Mouse (Mus musculus) lung, postnatal 0 days (tissue): ENCODE measurements at regions not wholly inside any gene's neighbourhood (a gene's known extent, or its start where the extent isn't known, plus 50 kb on each side); places are given as distances from the start of the nearest gene placed in this dataset.

ENCODE experiments used
- ATAC-seq: fragments of 200-750 bp; cut with Nextera tagmentation; 2 replicates; pipeline ENCODE4 v1.8.0; 2017; ENCODE audit warnings: moderate library complexity
- DNase-seq: peaks from one replicate; pipeline ENCODE4 v3.0.0-alpha.2; 2016; ENCODE audit warnings: low spot score
- H3K27ac ChIP-seq: fragments of 300-500 bp; sonication (generic); 2 replicates; pipeline ENCODE4 v1.5.1; 2014; ENCODE audit warnings: antibody characterized with exemption, mild to moderate bottlenecking, low read length, mixed read lengths
- H3K27me3 ChIP-seq: fragments of 300-500 bp; sonication (generic); replicated peaks from 2 replicates; pipeline ENCODE4 v1.6.1; 2014; ENCODE audit warnings: low read length, mixed read lengths; ENCODE audit not compliant: insufficient read depth
- H3K36me3 ChIP-seq: fragments of 300-500 bp; sonication (generic); 2 replicates; pipeline ENCODE4 v1.6.1; 2014; ENCODE audit warnings: low read length, mixed read lengths; ENCODE audit not compliant: insufficient read depth
- H3K4me1 ChIP-seq: fragments of 300-500 bp; sonication (generic); 2 replicates; pipeline ENCODE4 v1.6.1; 2014; ENCODE audit warnings: antibody characterized with exemption, low read depth, low read length, mixed read lengths; ENCODE audit not compliant: insufficient read depth
- H3K4me2 ChIP-seq: fragments of 300-500 bp; sonication (generic); replicated peaks from 2 replicates; pipeline ENCODE4 v1.6.1; 2014; ENCODE audit warnings: low read depth, mild to moderate bottlenecking, low read length, moderate library complexity, mixed read lengths
- H3K4me3 ChIP-seq: fragments of 300-500 bp; sonication (generic); 2 replicates; pipeline ENCODE4 v1.5.1; 2014; ENCODE audit warnings: low read depth, low read length
- H3K9ac ChIP-seq: fragments of 300-500 bp; sonication (generic); replicated peaks from 2 replicates; pipeline ENCODE4 v1.6.1; 2014; ENCODE audit warnings: low read depth, mild to moderate bottlenecking
- H3K9me3 ChIP-seq: fragments of 300-500 bp; sonication (generic); 2 replicates; pipeline ENCODE4 v1.6.1; 2016; ENCODE audit warnings: low read length, mixed read lengths
- CTCF ChIP-seq: IDR thresholded peaks from 2 replicates; pipeline ENCODE4 v1.5.1; 2016; ENCODE audit warnings: antibody characterized with exemption, mild to moderate bottlenecking
- EP300 ChIP-seq: IDR thresholded peaks from 2 replicates; pipeline ENCODE4 v1.6.1; 2016; ENCODE audit warnings: antibody characterized with exemption, mild to moderate bottlenecking, control low read depth
- WGBS: fragments of 180-500 bp; shearing (Covaris S2); extraction: QIAGEN DNeasy Blood & Tissue Kit; methylation state at CpG from one replicate; pipeline ENCODE4 v1.1.7; 2014; 5-methylcytosine and 5-hydroxymethylcytosine counted together

GRCm38 (mm10) chr10:122386748-122387147 is 61.6 kb upstream of the Avpr1a start:
- H3K4me2 ChIP-seq, result no peak overlapping the region
- no peak overlapping the region for H3K4me3 ChIP-seq
- no peaks in the 10 kb centered on the region for H3K36me3 ChIP-seq
- no peaks in the 10 kb centered on the region for H3K9me3 ChIP-seq
- ATAC-seq (no peak), DNase-seq (no peak)
- no peak overlapping the region for H3K9ac ChIP-seq
- 82% methylated on average over 3 of the region's 3 CpGs for WGBS
- no peak overlapping the region for H3K27ac ChIP-seq
- H3K4me1 ChIP-seq, result no peaks in the 10 kb centered on the region
- TF ChIP-seq EP300 (no peak), CTCF (no peak)
- no peaks in the 10 kb centered on the region for H3K27me3 ChIP-seq

GRCm38 (mm10) chr10:122379661-122380344 is 68.5 kb upstream of the Avpr1a start:
- no peak for DNase-seq
- Histone ChIP-seq H3K27me3 (no peaks in the 10 kb centered on the region), H3K4me1 (no peaks in the 10 kb centered on the region), H3K9me3 (no peaks in the 10 kb centered on the region), H3K4me3 (no peak overlapping the region), H3K27ac (no peak overlapping the region), H3K36me3 (no peaks in the 10 kb centered on the region), H3K9ac (no peak overlapping the region), H3K4me2 (no peak overlapping the region)
- TF ChIP-seq EP300 (no peak), CTCF (no peak)
- no peak for ATAC-seq
- WGBS, result 70% methylated on average over 3 of the region's 3 CpGs

GRCm38 (mm10) chr10:122343291-122343690 is 105.0 kb upstream of the Avpr1a start:
- ATAC-seq, result no peak
- WGBS, result 84% methylated on average over 9 of the region's 9 CpGs
- Histone ChIP-seq H3K9ac (no peak overlapping the region), H3K27me3 (no peaks in the 10 kb centered on the region), H3K4me1 (no peaks in the 10 kb centered on the region), H3K4me3 (no peak overlapping the region), H3K9me3 (no peaks in the 10 kb centered on the region), H3K36me3 (no peaks in the 10 kb centered on the region), H3K27ac (no peak overlapping the region), H3K4me2 (no peak overlapping the region)
- TF ChIP-seq EP300 (no peak), CTCF (no peak)
- no peak for DNase-seq

GRCm38 (mm10) chr10:122342356-122342755 is 105.9 kb upstream of the Avpr1a start:
- Histone ChIP-seq H3K4me1 (no peaks in the 10 kb centered on the region), H3K4me2 (no peak overlapping the region), H3K9ac (no peak overlapping the region), H3K36me3 (no peaks in the 10 kb centered on the region), H3K27me3 (no peaks in the 10 kb centered on the region), H3K9me3 (no peaks in the 10 kb centered on the region), H3K4me3 (no peak overlapping the region), H3K27ac (no peak overlapping the region)
- ATAC-seq, result peak; percentile 52
- 32% methylated on average over 12 of the region's 12 CpGs for WGBS
- peak; percentile 43 for DNase-seq
- TF ChIP-seq CTCF, result no peak
- no peak for TF ChIP-seq EP300

- 70% methylated on average over 6 of the region's 6 CpGs for WGBS
- no peaks in the 10 kb centered on the region for H3K36me3 ChIP-seq
- H3K9me3 ChIP-seq, result no peaks in the 10 kb centered on the region
- no peak for ATAC-seq
- H3K27ac ChIP-seq, result no peak overlapping the region
- H3K9ac ChIP-seq, result no peak overlapping the region
- TF ChIP-seq EP300 (no peak), CTCF (no peak)
- H3K4me1 ChIP-seq, result no peaks in the 10 kb centered on the region
- DNase-seq, result peak; percentile 17
- H3K4me2 ChIP-seq, result no peak overlapping the region
- H3K4me3 ChIP-seq, result no peak overlapping the region
- no peaks in the 10 kb centered on the region for H3K27me3 ChIP-seq
Observed at GRCm38 (mm10) chr10:122326851-122327250, 121.4 kb upstream of the Avpr1a start.

- 61% methylated on average over 4 of the region's 4 CpGs for WGBS
- Histone ChIP-seq H3K9ac (no peak overlapping the region), H3K9me3 (no peaks in the 10 kb centered on the region), H3K27ac (no peak overlapping the region), H3K27me3 (no peaks in the 10 kb centered on the region), H3K4me3 (no peak overlapping the region), H3K4me2 (no peak overlapping the region), H3K36me3 (no peaks in the 10 kb centered on the region), H3K4me1 (no peaks in the 10 kb centered on the region)
- ATAC-seq (peak; percentile 30; the same call in 1 of the 2 replicates), DNase-seq (peak; percentile 30)
- TF ChIP-seq CTCF, result no peak
- no peak for TF ChIP-seq EP300
Observed at GRCm38 (mm10) chr10:122318886-122319285, 129.4 kb upstream of the Avpr1a start.
